Mouse (Mus musculus) frontal cortex, postnatal 10 days (tissue): ENCODE data around the gene Sf1.

Source experiments
- DNase-seq, 2 experiments: peaks; one replicate each; pipeline ENCODE4 v3.0.0; 2022; ENCODE audit warnings: low spot score in 2 of 2, mixed read lengths in 1 of 2

The Sf1 gene

GRCm38 (mm10) chr19:6375423-6376254 lies 12.1 kb downstream of the Sf1 start:
- no peak for DNase-seq

- DNase-seq, result no peak
Measured at GRCm38 (mm10) chr19:6376255-6376564, 12.7 kb downstream of the Sf1 start.

GRCm38 (mm10) chr19:6376643-6377042 lies 13.2 kb downstream of the Sf1 start:
- no peak for DNase-seq

- DNase-seq, result no peak
Measured at GRCm38 (mm10) chr19:6377327-6378040, 14.0 kb downstream of the Sf1 start.

GRCm38 (mm10) chr19:6380411-6381166 lies 17.1 kb downstream of the Sf1 start:
- DNase-seq, result no peak

- no peak for DNase-seq
Measured at GRCm38 (mm10) chr19:6381238-6381637, 17.7 kb downstream of the Sf1 start.

GRCm38 (mm10) chr19:6382323-6382924 lies 18.9 kb downstream of the Sf1 start:
- no peak for DNase-seq

- DNase-seq, result no peak
Measured at GRCm38 (mm10) chr19:6383470-6383869, 20.0 kb downstream of the Sf1 start.

- peak in 1 of 2 experiments; percentile 56 for DNase-seq
Measured at GRCm38 (mm10) chr19:6384128-6384527, 20.6 kb downstream of the Sf1 start, which contains the start of gene Pygm. Gene Pygm (plus strand): TSS chr19:6384399.

GRCm38 (mm10) chr19:6384954-6385353 lies 21.5 kb downstream of the Sf1 start:
- DNase-seq, result no peak

GRCm38 (mm10) chr19:6385419-6385818 lies 21.9 kb downstream of the Sf1 start:
- DNase-seq, result no peak

GRCm38 (mm10) chr19:6385821-6386220 lies 22.3 kb downstream of the Sf1 start:
- DNase-seq, result no peak

GRCm38 (mm10) chr19:6386234-6386633 lies 22.7 kb downstream of the Sf1 start:
- no peak for DNase-seq

GRCm38 (mm10) chr19:6388006-6388405 lies 24.5 kb downstream of the Sf1 start:
- no peak for DNase-seq

- no peak for DNase-seq
Measured at GRCm38 (mm10) chr19:6389803-6390202, 26.3 kb downstream of the Sf1 start.

GRCm38 (mm10) chr19:6390251-6390650 lies 26.8 kb downstream of the Sf1 start:
- DNase-seq, result no peak

GRCm38 (mm10) chr19:6392743-6393393 lies 29.4 kb downstream of the Sf1 start:
- DNase-seq, result no peak

GRCm38 (mm10) chr19:6393637-6394036 lies 30.1 kb downstream of the Sf1 start:
- no peak for DNase-seq

GRCm38 (mm10) chr19:6396237-6396636 lies 32.7 kb downstream of the Sf1 start:
- DNase-seq, result no peak

- DNase-seq, result no peak
Measured at GRCm38 (mm10) chr19:6397582-6398249, 34.2 kb downstream of the Sf1 start.
